Mouse (Mus musculus): Measurements from ENCODE around the gene Map2k3. TPM values are rescaled to one million over a fixed set of nuclear protein-coding genes. Genes with fewer than 3 reads are reported as not detected.

The Map2k3 gene
- polyA plus RNA-seq, 1 experiment from 2014 or later, result 32.0 TPM

DNA sequence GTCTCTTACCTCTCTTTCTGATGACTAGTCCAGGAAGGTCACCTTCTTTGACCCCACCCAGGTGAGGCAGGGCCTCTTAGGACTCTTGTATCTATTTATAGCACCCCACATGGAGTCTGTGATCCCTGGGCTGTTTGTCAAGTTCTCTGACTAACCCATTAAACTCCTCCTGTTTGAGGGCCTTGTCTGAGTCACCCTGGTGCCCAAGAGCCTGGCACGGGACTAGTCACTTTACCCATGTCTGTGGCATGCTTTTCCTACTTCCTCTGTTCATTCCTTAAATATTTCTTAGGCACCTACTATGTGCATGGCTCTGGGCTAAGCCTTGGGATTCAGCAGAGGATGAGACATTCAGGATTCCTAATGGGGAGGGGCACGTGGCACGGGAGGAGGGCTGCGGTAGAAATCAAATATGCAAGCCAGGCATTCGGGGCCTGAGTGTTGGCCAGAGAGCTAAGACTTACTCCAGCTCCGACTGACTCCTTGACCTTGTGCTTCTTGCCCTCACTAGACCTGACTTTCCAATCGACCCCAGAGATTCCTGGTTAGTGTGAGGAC, 1.0 kb upstream of the Map2k3 start:
- Histone ChIP-seq H3K4me1 (replicated peaks) (peaks cover 53% of the 10 kb centered on the region), H3K9me3 (no peaks in the 10 kb centered on the region), H3K27me3 (peaks cover 6% of the 10 kb centered on the region; the same call in 1 of the 2 replicates), H3K36me3 (no peaks in the 10 kb centered on the region), H3K4me3 (peak overlapping the region; percentile 74), H3K4me2 (peak overlapping the region; percentile 68), H3K9ac (peak overlapping the region; percentile 67), H3K27ac (replicated peaks) (no peak overlapping the region)
- 30% methylated on average over 7 of the region's 7 CpGs for WGBS
- no peak for ATAC-seq (ENCODE audit: low read depth)

DNA sequence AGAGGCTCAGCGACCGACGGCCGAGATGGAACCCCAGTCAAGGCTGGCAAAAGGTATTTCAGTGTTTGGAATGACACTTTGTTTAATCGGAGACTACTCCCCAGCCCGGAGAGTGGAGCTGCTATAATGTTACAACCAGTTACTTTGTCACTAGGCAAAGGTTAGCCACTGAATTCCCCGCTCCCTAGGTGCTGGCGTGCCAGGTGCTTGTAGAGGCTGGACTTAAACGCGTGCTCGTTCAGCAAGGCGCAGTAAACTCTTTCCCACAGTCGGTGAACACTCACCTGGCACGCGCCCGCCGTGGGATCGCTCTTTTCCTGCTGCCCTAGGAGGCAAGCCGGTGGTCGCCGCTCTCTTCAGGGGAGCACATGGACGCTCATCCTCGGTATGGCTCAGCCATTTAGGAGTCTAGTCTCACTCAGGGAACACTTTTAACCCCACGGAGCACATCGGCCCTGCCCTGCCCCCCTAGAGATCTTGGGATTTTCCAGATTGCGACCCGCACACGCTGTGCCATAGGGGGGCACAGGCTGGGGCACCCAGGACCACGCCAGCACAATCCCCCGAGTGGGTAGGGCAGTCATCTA, 458 bp upstream of the Map2k3 start:
- Histone ChIP-seq H3K4me3 (peak overlapping the region; percentile 74), H3K36me3 (no peaks in the 10 kb centered on the region), H3K27ac (replicated peaks) (no peak overlapping the region), H3K27me3 (peaks cover 6% of the 10 kb centered on the region; the same call in 1 of the 2 replicates), H3K9me3 (no peaks in the 10 kb centered on the region), H3K4me1 (replicated peaks) (peaks cover 55% of the 10 kb centered on the region), H3K9ac (peak overlapping the region; percentile 67), H3K4me2 (peak overlapping the region; percentile 68)
- peak; percentile 60; the same call in 1 of the 2 replicates for ATAC-seq (ENCODE audit: low read depth)
- 2% methylated on average over 30 of the region's 30 CpGs for WGBS

DNA sequence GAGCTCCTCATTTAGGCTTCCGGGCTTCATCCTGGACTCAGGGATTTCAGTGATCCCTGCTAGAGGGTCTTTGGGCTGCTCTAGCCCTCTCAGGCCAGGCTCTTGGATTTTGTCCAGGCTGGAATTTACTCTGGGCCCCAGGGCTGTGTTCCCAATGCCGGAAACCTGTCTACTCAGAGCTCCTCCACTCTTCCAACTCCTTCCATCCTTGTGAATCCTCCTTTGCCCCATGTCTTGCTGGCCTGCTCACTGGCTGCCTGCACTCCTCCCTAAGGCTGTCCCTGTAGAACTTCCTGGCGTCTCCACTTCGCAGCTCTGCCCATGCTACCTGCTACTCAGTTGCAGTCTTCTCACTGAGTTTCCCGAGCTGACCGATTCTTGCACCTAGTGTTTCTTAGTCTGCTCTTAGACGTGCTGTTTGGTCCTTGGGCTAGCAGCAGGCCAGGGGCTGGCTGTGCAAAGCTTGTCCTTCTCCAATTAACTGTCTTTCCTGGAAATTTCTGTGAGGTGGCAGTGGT, 729 bp downstream of the Map2k3 start:
- no peaks in the 10 kb centered on the region for H3K36me3 ChIP-seq
- peak overlapping the region; percentile 68 for H3K27ac ChIP-seq (replicated peaks)
- ATAC-seq (ENCODE audit: low read depth), result no peak
- peak overlapping the region; percentile 74 for H3K4me3 ChIP-seq
- no peaks in the 10 kb centered on the region for H3K9me3 ChIP-seq
- H3K4me2 ChIP-seq, result peak overlapping the region; percentile 68
- peak overlapping the region; percentile 75 for H3K9ac ChIP-seq
- 5% methylated on average over 7 of the region's 7 CpGs for WGBS
- peaks cover 6% of the 10 kb centered on the region; the same call in 1 of the 2 replicates for H3K27me3 ChIP-seq
- peaks cover 48% of the 10 kb centered on the region for H3K4me1 ChIP-seq (replicated peaks)

DNA sequence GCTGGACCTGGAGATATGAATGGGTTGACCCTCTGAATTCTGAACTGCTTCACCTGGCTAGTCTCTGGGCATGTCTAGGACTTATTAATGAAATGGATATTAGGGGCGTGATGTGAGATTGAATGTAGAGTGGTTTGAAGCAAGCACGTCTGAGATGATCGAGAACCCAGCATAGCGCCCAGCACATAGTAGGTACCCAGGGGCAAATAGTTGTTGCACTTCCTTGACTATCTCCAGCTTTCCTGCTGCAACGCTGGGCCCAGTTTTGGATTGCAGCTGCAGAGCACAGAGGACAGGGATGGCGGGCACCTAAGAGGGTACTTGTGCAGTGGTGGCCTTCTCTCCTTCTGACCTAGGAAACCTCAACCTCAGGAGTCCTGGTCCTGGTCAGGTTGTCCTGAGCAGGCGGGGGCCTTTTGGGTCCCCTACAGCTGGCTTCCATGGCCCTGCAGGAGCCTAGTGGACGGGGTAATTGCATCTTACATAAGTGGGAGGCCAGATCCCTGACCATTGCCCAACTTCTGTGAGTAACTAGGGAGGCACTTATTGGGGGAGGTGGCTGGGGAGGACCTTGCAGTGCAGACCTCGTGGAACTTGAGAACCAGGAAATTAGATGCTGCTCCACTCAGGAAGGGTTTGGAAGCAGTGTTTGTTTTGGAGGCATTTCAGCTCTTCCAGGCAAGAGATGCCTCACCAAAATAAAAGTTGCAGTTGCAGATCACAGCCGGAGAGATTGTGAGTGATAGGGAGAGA, 1.5 kb downstream of the Map2k3 start:
- WGBS, result 84% methylated on average over 10 of the region's 10 CpGs
- H3K4me2 ChIP-seq, result peak overlapping the region; percentile 68
- no peaks in the 10 kb centered on the region for H3K9me3 ChIP-seq
- H3K9ac ChIP-seq, result peak overlapping the region; percentile 75; the same call in 1 of the 2 replicates
- no peak for ATAC-seq (ENCODE audit: low read depth)
- peak overlapping the region; percentile 74 for H3K4me3 ChIP-seq
- H3K27ac ChIP-seq (replicated peaks), result no peak overlapping the region
- H3K27me3 ChIP-seq, result peaks cover 6% of the 10 kb centered on the region; the same call in 1 of the 2 replicates
- no peaks in the 10 kb centered on the region for H3K36me3 ChIP-seq
- H3K4me1 ChIP-seq (replicated peaks), result peaks cover 44% of the 10 kb centered on the region

DNA sequence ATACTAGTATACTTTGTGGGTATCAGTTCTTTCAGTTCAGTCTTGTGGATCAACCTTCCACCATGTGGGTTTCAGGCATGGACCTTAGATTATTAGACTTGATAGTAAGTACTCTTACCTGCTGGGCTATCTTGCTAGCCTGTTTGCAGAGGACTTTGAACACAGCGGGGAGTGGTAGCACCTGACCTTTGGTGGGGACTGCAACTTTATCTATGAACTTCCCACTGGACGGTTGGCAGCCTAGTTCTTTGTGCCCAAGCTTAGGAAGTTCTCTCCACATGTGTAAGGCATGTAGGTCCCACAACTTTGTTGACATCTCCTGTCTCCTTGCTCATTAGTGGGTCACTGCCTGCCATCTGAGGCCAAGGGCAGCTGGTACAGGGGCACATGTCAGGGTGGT, 3.0 kb downstream of the Map2k3 start:
- no peak for ATAC-seq (ENCODE audit: low read depth)
- Histone ChIP-seq H3K4me3 (no peak overlapping the region), H3K9ac (no peak overlapping the region), H3K4me2 (no peak overlapping the region), H3K9me3 (no peaks in the 10 kb centered on the region), H3K27me3 (peaks cover 6% of the 10 kb centered on the region; the same call in 1 of the 2 replicates), H3K4me1 (replicated peaks) (peaks cover 44% of the 10 kb centered on the region), H3K27ac (replicated peaks) (no peak overlapping the region), H3K36me3 (no peaks in the 10 kb centered on the region)
- 92% methylated on average over 2 of the region's 2 CpGs for WGBS

DNA sequence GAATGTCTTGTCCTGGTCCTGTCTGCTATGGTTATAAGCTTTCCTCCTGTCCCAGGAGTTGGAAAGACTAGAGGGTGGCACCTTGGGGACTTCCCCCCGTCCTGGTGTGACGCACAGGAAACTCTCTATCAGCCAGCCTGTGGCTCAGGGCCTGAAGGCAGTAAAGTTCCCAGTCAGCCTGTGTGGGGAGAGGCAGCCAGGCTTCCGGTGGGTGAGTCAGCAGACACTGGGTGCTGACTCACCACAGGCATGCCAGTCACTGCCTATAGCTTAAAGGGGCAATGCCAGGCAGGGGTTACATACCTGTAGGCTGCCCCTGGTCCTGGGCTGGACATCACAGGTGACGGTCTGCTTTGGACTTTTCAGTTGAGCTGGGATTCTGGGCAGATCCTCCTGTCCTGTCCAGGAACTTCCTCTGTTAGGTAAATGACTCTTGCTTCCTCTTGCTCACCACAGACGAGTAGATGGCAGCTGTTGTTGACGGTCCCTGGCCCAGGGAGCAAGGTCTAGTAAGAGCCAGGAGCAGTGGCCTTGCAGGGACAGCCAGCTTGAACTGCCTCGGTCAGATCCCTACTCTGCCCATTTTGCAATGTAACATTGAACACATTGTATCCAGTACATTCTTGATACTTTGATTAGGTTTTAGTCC, 3.6 kb downstream of the Map2k3 start:
- no peaks in the 10 kb centered on the region for H3K9me3 ChIP-seq
- no peak overlapping the region for H3K27ac ChIP-seq (replicated peaks)
- peaks cover 44% of the 10 kb centered on the region for H3K4me1 ChIP-seq (replicated peaks)
- ATAC-seq (ENCODE audit: low read depth), result no peak
- H3K36me3 ChIP-seq, result no peaks in the 10 kb centered on the region
- H3K27me3 ChIP-seq, result peaks cover 2% of the 10 kb centered on the region; the same call in 1 of the 2 replicates
- no peak overlapping the region for H3K4me3 ChIP-seq
- 84% methylated on average over 7 of the region's 7 CpGs for WGBS
- H3K4me2 ChIP-seq, result no peak overlapping the region
- no peak overlapping the region for H3K9ac ChIP-seq

DNA sequence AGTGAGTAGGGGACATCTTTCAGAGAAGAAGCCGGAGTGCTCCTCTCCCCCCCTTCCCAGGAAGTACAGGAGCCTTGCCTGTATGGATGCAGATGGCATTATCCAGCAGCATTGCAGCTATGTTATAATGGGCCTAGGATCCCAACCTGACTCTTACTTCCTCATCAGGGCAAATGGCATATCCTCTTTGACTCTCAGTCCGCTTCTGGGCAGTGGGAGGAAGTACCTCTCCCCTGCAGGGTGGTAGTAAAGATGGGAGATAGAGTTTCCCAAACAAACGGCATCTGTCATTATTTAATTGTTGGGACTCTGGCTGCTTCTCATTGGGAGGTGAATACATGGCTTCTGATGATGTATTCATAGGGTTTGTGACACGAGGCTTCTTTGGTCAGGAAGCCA, 4.1 kb downstream of the Map2k3 start:
- ATAC-seq (ENCODE audit: low read depth), result no peak
- H3K27ac ChIP-seq (replicated peaks), result no peak overlapping the region
- H3K9ac ChIP-seq, result no peak overlapping the region
- H3K4me2 ChIP-seq, result no peak overlapping the region
- H3K4me1 ChIP-seq (replicated peaks), result peaks cover 40% of the 10 kb centered on the region
- WGBS, result 80% methylated on average over 4 of the region's 4 CpGs
- H3K4me3 ChIP-seq, result no peak overlapping the region
- no peaks in the 10 kb centered on the region for H3K27me3 ChIP-seq
- H3K9me3 ChIP-seq, result no peaks in the 10 kb centered on the region
- H3K36me3 ChIP-seq, result no peaks in the 10 kb centered on the region

DNA sequence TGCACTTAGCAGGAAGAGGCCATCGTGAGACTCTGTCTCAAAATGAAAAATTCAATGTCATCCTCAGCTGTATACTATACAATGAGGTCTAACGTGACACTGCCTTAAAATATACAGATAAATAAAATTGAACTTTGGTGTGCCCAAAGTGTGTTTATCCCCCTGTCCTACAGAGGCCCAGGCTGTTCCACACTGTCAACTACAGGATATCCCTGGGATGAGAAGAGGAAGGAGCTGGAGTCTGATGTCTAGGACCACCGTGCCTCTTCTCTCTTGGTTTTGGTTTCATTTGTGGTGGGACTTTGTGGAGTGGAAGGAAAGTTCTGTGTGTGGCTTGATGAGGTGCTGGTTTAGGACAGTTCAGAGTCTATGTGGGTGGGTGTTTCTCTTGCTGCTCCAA, 5.8 kb downstream of the Map2k3 start:
- Histone ChIP-seq H3K4me2 (no peak overlapping the region), H3K27ac (replicated peaks) (no peak overlapping the region), H3K36me3 (peaks cover 6% of the 10 kb centered on the region), H3K4me3 (no peak overlapping the region), H3K9me3 (no peaks in the 10 kb centered on the region), H3K27me3 (no peaks in the 10 kb centered on the region), H3K9ac (no peak overlapping the region), H3K4me1 (replicated peaks) (peaks cover 38% of the 10 kb centered on the region)
- WGBS, result 81% methylated on average over 3 of the region's 3 CpGs
- no peak for ATAC-seq (ENCODE audit: low read depth)

DNA sequence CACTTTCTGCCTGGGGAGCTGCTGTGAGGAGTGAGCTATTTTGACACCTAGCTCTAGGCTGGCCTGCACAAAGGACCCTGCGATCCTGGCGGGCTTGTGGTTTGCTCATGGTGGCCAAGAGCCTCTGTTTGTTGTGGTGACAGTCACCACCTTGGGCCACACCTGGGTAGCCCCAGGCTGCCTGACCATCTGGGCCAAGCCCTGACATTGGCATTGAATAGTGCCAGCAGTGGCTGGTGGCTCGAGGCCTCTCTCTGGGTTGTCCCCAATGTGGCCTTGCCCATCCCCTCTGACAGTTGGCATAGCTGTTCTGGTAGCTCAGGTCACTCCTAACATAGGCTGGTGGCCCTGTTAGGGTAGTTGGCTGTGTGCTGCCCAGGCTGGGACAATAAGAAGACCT, 7.7 kb downstream of the Map2k3 start:
- no peaks in the 10 kb centered on the region for H3K27me3 ChIP-seq
- no peak overlapping the region for H3K4me3 ChIP-seq
- peaks cover 20% of the 10 kb centered on the region for H3K4me1 ChIP-seq (replicated peaks)
- H3K9me3 ChIP-seq, result no peaks in the 10 kb centered on the region
- no peak overlapping the region for H3K9ac ChIP-seq
- 94% methylated on average over 3 of the region's 3 CpGs for WGBS
- no peak overlapping the region for H3K4me2 ChIP-seq
- ATAC-seq (ENCODE audit: low read depth), result no peak
- H3K36me3 ChIP-seq, result peaks cover 24% of the 10 kb centered on the region
- H3K27ac ChIP-seq (replicated peaks), result no peak overlapping the region

DNA sequence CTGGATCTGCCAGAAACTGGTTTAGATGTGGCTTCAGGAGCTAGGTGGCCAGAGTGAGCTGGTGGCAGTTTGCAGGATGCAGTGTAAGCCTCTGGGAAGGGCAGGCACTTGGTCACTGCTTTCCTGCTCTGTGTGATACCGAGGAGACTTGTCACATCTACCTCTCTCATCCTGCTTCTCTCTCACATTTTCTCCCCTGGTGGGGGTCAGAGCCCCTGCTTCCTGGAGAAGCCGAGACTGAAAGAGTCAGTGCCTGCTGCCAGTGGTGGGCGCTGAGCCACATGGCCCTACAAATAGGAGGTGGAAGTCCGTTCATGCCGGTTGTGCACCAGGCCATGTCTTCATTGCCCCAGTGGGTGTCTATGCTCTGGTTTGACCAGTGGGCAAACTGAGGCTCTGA, 8.7 kb downstream of the Map2k3 start:
- Histone ChIP-seq H3K27me3 (no peaks in the 10 kb centered on the region), H3K4me1 (replicated peaks) (peaks cover 12% of the 10 kb centered on the region), H3K9ac (no peak overlapping the region), H3K4me3 (no peak overlapping the region), H3K9me3 (no peaks in the 10 kb centered on the region), H3K36me3 (peaks cover 29% of the 10 kb centered on the region), H3K4me2 (no peak overlapping the region), H3K27ac (replicated peaks) (no peak overlapping the region)
- 91% methylated on average over 5 of the region's 5 CpGs for WGBS
- ATAC-seq (ENCODE audit: low read depth), result no peak

DNA sequence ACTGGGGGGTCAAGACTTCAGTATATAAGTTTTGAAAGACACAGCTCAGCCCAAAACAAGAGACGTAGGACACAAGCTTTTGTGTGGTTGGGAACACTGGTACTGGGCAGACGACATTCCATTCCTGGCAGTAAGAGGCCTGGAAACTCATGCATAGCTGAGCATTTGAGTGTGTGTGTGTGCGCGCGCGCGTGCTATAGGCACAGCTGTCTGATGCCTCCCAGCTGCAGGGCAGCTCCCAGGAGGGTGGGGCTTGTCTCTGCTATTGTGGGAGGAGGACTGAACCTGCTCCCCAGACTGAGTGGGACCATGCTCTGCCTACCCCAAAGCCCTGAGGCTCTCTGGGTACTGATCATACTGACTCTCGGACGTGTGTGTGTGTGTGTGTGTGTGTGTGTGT, 9.5 kb downstream of the Map2k3 start:
- Histone ChIP-seq H3K9ac (no peak overlapping the region), H3K27ac (replicated peaks) (no peak overlapping the region), H3K9me3 (no peaks in the 10 kb centered on the region), H3K4me2 (no peak overlapping the region), H3K4me3 (no peak overlapping the region), H3K36me3 (peaks cover 37% of the 10 kb centered on the region), H3K4me1 (replicated peaks) (peaks cover 6% of the 10 kb centered on the region; the same call in 1 of the 2 replicates), H3K27me3 (no peaks in the 10 kb centered on the region)
- no peak for ATAC-seq (ENCODE audit: low read depth)
- 62% methylated on average over 9 of the region's 9 CpGs for WGBS

Measured in neural tube, embryonic 13.5 days (tissue).